Mouse (Mus musculus) thymus, postnatal 36 days (tissue): ENCODE measurements at regions not wholly inside any gene's neighbourhood (a gene's known extent, or its start where the extent isn't known, plus 50 kb on each side); places are given as distances from the start of the nearest gene placed in this dataset.

Experiments
- DNase-seq, 2 experiments: peaks; one replicate each; pipeline ENCODE4 v3.0.0; 2022; ENCODE audit warnings: mixed read lengths in 2 of 2

GRCm38 (mm10) chr14:74397202-74397601 lies 243.4 kb upstream of the Htr2a start:
- no peak for DNase-seq

GRCm38 (mm10) chr14:74409441-74409840 lies 231.2 kb upstream of the Htr2a start:
- DNase-seq, result no peak

GRCm38 (mm10) chr14:74428226-74428625 lies 212.4 kb upstream of the Htr2a start:
- DNase-seq, result no peak

- no peak for DNase-seq
Measured at GRCm38 (mm10) chr14:74464027-74464682, 176.5 kb upstream of the Htr2a start.

- no peak for DNase-seq
Measured at GRCm38 (mm10) chr14:74495504-74495903, 145.1 kb upstream of the Htr2a start.

GRCm38 (mm10) chr14:74511521-74511920 lies 129.1 kb upstream of the Htr2a start:
- no peak for DNase-seq

- no peak for DNase-seq
Measured at GRCm38 (mm10) chr14:74516451-74516850, 124.2 kb upstream of the Htr2a start.

- DNase-seq, result no peak
Measured at GRCm38 (mm10) chr14:74519531-74519930, 121.1 kb upstream of the Htr2a start.

- DNase-seq, result no peak
Measured at GRCm38 (mm10) chr14:74521669-74522068, 119.0 kb upstream of the Htr2a start.

- no peak for DNase-seq
Measured at GRCm38 (mm10) chr14:74527246-74527645, 113.4 kb upstream of the Htr2a start.

- no peak for DNase-seq
Measured at GRCm38 (mm10) chr14:74529368-74529951, 111.2 kb upstream of the Htr2a start.

GRCm38 (mm10) chr14:74538187-74538586 lies 102.5 kb upstream of the Htr2a start:
- no peak for DNase-seq

- DNase-seq, result no peak
Measured at GRCm38 (mm10) chr14:74544028-74544427, 96.6 kb upstream of the Htr2a start.

GRCm38 (mm10) chr14:74551091-74551490 lies 89.5 kb upstream of the Htr2a start:
- no peak for DNase-seq

- DNase-seq, result no peak
Measured at GRCm38 (mm10) chr14:74553636-74554035, 87.0 kb upstream of the Htr2a start.

- no peak for DNase-seq
Measured at GRCm38 (mm10) chr14:74558359-74558758, 82.3 kb upstream of the Htr2a start.
